Mouse (Mus musculus) megakaryocyte-erythroid progenitor cell, adult 5 weeks (primary cell): ENCODE results near the gene Snrpn. TPM values are rescaled to one million over a fixed set of nuclear protein-coding genes. Genes with fewer than 3 reads are reported as not detected.

ENCODE experiments used
- polyA plus RNA-seq: library from polyadenylated mRNA; stranded (reverse); fragments of >175 nt; gene quantifications from 2 replicates; pipeline ENCODE4 v1.2.3, GENCODE M21; 2012

The Snrpn gene
- 0.04 TPM in 1 of 2 replicates, not detected in the other for polyA plus RNA-seq

DNA sequence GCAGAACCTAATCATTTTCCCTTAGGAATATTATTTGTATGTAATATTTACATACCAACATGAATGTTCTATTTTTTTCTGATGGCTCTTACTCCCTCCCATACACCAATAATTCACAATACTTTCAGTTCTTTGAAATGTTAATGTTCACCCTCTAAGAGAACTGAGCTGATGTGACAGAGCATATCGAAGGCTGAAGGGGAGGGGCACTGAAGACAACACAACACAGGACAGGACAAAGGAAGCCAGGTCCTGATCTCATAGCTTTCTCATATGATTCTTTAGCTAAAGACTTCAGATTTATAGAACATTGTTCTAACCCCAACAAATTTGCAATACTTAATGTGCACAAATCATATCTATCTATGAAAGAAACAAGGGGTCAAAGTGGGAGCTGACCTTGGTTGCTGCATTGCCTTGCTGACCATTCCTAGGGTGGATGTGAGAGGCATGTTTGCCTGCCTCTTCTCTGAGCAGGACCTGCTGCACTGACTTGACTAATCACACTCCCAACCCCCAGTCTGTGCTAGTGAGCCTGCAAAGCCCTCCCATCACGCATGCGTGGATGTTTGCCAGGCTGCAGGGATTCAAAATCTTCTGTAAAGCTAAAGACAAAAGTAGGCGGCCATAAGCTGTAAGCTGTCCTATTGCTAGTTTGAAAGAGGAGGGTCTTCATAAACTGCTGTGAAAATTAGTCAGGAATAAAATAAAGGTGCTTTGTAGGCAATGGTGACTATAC, at the start of gene Snrpn:
TSS of gene Snrpn (minus strand) at position 478 of the 739 bp plus-strand sequence.

DNA sequence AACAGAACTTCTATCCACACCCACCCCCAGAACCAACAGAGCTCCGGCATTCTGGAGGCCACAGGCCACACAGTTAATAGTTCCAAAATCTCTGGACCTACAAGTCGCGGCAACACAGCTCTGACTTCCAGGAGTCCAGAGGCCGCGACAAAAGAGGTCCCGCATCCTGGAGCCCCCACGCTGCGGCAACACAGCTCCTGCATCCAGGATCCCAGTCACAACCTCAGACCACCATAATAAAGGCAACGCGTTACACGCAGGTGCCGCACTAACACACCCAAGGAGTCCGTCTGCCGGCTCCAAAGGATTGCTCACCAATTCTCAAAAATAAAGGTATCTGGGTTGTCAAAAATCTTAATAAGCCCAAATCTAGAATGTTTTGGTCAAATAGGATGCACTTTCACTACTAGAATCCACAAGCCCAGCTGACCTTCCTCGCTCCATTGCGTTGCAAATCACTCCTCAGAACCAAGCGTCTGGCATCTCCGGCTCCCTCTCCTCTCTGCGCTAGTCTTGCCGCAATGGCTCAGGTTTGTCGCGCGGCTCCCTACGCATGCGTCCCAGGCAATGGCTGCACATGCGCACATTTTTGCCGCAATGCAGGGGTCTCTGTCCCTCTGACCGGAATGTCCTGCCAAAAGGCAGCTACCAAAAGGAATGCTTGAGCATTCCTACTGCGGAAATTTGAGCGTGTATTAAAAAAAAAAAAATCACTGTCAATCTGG, 135.3 kb downstream of the Snrpn start, which contains the start of the genes Snurf and Gm38393:
TSS of gene Snurf (minus strand) at position 444 of the 725 bp plus-strand sequence.
TSS of gene Gm38393 (minus strand) at position 459 of the 725 bp plus-strand sequence.

Other genes with a start within 250 kb of the Snrpn start
- gene Snurf, start 135.2 kb downstream of the Snrpn start, polyA plus RNA-seq = not detected in 2 replicates
- 0.05 TPM in 1 of 2 replicates, not detected in the other for gene Gm38393, start 135.2 kb downstream of the Snrpn start, polyA plus RNA-seq